Mouse (Mus musculus): Measurements from ENCODE around the gene Igsf9.

DNA sequence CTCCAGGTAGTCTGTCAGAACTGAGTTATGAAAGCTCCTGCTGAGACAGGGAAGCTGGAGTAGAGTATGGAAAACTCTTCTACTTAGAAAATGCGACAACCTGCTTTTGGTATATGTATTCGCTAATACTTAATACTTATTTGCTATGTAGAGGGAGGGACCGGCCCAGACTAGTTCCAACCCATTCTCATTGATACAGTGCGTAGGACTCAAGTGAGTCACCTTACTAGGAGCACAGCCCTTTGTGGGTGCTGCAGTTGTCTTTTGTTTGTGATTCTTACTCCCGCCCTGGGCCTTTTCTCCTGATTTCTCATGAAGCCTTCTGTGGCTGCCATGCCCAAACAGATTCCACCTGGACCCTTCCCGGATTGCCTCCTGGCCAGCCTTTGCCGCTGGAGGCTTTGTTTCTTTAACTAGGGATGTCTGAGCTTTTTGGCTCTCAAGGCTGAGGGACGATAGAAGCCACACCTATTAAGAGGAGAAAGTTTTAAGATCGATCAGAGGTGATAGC is 39.6 kb upstream of the Igsf9 start:
- no peak for TF ChIP-seq RAD21 (IDR thresholded peaks at IDR 0.05; ENCODE audit: low read depth, low read length)
- TF ChIP-seq POLR2AphosphoS2 (IDR thresholded peaks at IDR 0.05; ENCODE audit: low read depth, low read length) = no peak
- no peak for TF ChIP-seq MAZ (IDR thresholded peaks at IDR 0.05; ENCODE audit: low read depth, low read length)
- no peak for TF ChIP-seq ZKSCAN1 (IDR thresholded peaks at IDR 0.05; ENCODE audit: borderline replicate concordance, low read depth, low read length)
- TF ChIP-seq CHD2 (IDR thresholded peaks at IDR 0.05; ENCODE audit: low read length) = no peak

Measured in CH12.LX (cell line).